Mouse (Mus musculus): Measurements from ENCODE around the gene Zfp382. TPM values are rescaled to one million over a fixed set of nuclear protein-coding genes. Genes with fewer than 3 reads are reported as not detected.

Zfp382 gene
- total RNA-seq (2023), result 10 to 100 TPM; 11.6 to 16.6 TPM

DNA sequence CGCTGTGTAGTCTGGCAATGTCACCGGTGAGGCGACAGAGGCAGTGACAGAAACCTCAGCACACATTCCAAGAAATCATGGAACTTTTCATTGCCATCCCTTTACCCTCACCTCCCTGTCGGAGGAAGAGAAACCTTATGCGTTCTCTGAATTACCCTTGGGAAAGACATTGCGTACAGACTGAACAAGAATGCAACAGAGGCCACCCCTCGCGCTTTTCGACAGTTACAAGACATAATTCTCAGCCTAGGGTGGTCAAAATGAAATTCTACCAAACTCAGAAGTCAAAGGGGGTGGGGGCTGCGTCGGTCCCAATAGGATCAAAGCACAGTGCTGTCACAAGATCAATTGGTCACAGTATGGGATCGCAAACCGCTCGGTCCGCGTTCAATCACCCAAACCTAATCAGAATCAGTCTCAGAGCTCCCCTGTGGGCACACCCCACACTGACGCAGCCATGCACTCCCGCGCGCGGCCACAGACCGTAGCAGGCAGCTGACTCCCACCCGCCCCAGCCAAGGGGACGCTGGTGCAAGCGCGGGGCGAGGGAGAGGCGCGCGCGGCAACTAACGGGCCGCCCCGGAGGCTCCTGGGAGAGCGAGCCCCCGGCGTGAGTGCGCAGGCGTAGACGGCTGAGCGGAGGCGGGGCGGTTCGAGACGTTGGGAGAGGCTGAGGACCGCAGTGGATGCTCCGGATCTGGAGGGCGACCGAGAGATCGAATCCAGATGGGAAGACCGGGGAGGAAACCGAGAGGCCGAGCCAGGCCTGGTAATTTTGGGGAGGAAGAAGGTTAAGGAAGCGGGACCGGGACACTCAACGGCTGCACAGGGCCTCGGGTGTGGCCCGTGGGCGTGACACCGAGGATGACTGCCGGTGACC, at the start of gene Zfp382:
Gene Zfp382, plus strand, starts transcription at position 635 of the 880 bp plus-strand sequence.

DNA sequence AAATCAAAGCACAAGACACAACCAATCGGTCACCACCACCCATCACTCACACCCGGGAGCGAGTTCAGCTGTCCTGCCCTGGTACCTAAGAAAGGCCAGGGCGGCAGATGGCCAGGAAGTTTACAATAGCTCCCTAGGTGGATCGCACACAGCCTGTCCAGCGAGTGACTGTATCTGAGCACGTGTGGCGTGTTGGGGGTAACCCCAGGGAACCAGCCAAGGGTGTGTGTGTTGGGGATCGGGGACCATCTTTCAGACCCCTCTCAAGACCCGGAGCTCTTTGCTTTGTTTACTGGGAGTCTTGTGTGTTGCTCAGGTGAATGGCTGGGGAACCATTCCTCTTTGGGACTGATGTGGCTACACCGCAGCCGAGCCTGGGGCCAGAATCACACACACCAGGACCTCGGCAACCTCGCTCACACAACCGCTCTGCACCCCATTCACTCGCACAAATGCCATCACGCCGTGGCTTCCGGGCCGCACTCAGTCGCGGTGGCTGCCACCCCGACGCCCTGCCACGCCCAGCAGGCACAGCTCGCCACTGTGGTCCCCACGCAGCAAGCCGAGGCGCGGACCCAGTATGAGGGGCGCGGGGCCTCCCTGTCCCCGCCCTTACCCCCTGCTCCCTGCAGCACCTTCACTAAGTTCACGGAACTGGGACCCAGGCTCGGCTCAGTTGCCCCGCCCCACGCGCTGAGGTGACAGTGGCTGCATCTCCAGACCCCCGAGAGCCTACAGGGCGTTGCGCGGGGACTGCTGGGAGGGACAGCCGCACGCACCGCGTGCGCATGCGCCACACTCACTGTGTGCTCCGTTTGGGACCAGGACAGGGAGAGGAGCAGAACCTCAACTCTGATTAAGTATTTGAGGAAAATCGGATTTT, 49.4 kb upstream of the Zfp382 start, which contains the start of gene Zfp82:
Gene Zfp82, minus strand, starts transcription at position 755 of the 883 bp plus-strand sequence.

DNA sequence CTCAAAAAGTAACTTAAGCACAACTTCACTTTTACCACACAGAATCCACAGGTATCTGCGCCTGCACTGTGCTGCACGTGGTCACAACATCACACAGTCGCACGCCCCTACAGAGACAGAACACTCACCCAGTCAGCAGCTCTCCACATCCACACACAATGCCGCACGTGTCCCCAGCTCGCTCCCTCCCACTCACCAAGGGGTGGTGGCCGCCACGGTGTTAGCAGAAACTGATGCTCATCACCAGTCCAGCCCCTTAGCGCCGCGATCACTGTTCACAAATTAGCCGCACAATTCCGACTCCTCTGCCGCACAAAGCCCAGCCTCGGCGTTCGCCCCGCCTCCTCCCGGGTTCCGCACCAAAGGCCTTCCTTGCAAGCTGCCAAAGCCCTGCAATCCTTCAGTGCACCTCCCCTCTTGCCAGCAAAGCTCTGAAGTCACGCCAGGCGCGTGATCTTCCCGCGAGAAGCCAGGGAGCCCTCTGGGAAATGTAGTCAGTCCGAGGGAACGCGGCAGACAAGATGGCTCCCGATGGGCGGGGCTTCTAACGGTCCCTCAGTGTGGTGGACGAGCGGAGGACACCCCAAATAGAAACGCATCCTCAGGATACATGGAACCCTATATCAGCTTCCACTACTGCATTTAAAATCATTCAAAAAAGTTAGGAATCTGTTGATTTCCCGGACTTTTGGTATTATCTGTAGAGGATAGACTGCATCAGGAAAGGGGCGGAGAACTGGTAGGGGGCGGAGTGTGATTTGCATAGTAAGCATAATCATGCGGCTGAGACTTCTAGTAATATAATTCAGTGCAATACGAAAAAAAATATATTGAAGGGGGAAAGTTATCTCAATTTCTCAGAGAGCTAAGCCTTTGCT, 31.4 kb upstream of the Zfp382 start, which contains the start of the genes Gm26920 and Zfp566:
Gene Gm26920, minus strand, starts transcription at position 319 of the 878 bp plus-strand sequence.
Gene Zfp566, minus strand, starts transcription at position 436 of the 878 bp plus-strand sequence.

DNA sequence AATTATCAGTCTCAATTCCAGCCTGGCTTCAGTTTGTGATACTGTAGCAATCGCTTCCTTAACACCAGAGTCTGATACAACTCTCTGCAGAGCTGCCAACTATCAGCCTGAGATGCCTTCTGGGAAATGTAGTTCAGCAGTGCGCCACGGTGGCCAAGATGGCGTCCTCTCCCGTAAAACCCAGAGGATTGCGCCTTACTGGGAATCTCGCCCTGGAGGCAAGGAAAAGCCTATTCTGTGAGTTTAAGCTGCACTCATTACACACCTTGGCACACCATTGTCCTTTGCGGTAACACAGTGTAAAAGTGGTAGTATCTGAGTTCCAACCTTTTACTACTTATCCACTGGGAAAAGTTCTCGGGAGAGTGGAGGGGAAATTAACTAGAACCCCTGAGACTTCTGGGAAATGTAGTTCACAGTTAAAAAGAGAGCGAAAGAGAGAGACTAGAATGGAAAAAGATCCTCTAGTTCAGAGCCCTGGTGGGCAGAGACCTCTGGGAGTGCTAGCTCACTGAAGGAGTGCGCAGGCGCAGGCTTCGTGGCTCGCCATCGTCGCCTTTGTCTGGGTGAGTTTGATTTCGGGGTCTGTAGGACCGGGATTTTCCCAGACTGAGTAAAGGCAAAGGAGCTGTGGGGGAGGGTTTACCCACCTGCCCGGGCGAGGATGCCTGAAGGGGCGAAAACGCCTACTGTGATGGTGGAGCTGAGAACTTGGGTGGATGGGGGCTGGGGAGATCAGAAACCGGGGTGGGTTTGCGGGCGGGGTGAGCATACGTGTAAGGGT, 26.9 kb upstream of the Zfp382 start, which contains the start of gene Zfp260:
Gene Zfp260, plus strand, starts transcription at position 132 of the 784 bp plus-strand sequence.

DNA sequence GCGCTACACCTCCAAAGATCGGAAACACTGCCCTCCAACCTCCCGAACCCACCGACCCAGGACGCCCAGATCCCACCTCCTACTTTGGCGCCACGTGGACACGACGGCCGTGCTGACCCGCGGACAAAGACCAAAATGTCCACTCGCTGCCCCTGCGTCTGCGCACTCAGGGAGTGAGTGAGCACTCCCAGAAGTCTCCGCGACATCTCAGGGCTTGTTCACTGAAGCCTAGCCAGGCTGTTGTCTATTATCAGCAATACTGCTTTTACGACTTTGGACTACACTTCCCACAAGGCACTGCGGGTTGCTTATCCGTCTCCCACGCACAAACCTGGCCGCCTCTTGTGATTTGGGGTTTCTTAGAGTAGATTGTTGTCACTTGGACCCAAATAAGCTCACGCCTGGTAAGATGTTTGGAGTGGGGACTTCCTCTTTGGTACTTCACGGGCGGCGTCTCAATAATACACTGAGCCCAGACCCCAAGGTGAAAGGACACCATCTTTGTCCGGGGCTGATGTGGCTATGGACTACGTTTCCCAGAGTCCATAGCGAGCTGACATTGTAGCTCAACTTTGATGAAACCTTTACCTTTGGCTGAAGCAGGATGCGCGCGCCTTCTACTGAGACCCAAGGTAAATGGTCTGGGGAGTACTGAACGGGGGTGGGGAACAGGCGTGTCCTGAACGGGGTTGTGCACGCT, 48.0 kb downstream of the Zfp382 start, which contains the start of gene Zfp146:
Gene Zfp146, minus strand, starts transcription at position 168 of the 700 bp plus-strand sequence.

DNA sequence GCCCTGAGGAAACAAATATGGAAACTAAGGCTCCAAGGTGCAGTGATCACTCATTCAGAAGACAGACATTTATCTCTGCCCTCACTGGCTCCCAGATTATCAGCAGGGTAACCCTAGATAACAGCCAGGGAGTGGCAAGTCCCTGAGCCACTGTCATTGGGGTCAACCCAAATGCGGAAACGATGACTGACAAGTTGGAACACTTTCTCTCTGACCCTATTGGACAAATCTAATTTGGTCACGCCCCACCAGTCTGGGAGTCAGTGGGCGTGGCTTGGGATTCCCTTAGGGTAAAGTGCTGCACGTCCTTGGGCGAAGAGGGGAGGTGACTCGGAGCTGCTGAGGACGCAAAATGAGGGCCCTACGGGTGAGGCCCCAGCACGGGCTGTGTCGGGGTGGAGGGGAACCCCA, 62.1 kb downstream of the Zfp382 start, which contains the start of gene Cox7a1:
Gene Cox7a1, plus strand, starts transcription at position 266 of the 411 bp plus-strand sequence.

Other genes starting within 250 kb of the Zfp382 start
- 10 to 100 TPM in 1 of 2 experiments, 1 to 10 TPM in 1; 8.1 to 10.1 TPM for gene Zfp27, start 215.4 kb upstream of the Zfp382 start, total RNA-seq (2023)
- gene Zfp383, start 213.7 kb upstream of the Zfp382 start, total RNA-seq (2023), result 1 to 10 TPM; 3.5 to 4.1 TPM
- 10 to 100 TPM; 12.8 to 14.0 TPM for gene Zfp74, start 167.9 kb upstream of the Zfp382 start, total RNA-seq (2023)
- gene Zfp568, start 138.0 kb upstream of the Zfp382 start, total RNA-seq (2023), result 10 to 100 TPM; 20.8 to 22.1 TPM
- 1 to 10 TPM; 5.5 to 6.3 TPM for gene Zfp14, start 70.6 kb upstream of the Zfp382 start, total RNA-seq (2023)
- 1 to 10 TPM; 5.5 to 7.1 TPM for gene Zfp82, start 49.0 kb upstream of the Zfp382 start, total RNA-seq (2023)
- gene Gm26920, start 31.5 kb upstream of the Zfp382 start, total RNA-seq (2023), result not detected
- 10 to 100 TPM in 1 of 2 experiments, 1 to 10 TPM in 1; 7.1 to 10.5 TPM for gene Zfp566, start 31.4 kb upstream of the Zfp382 start, total RNA-seq (2023)
- gene Zfp260, start 27.2 kb upstream of the Zfp382 start, total RNA-seq (2023), result 10 to 100 TPM; 50.5 to 60.3 TPM
- gene Zfp146, start 47.8 kb downstream of the Zfp382 start, total RNA-seq (2023), result 10 to 100 TPM; 53.4 to 56.2 TPM
- 1 to 10 TPM in 1 of 2 experiments, not detected in 1; 1.8 TPM for gene Cox7a1, start 62.2 kb downstream of the Zfp382 start, total RNA-seq (2023)
- 100 to 1,000 TPM; 155 to 167 TPM for gene Capns1, start 76.9 kb downstream of the Zfp382 start, total RNA-seq (2023)
- 10 to 100 TPM; 35.1 to 43.9 TPM for gene Polr2i, start 110.0 kb downstream of the Zfp382 start, total RNA-seq (2023)
- 10 to 100 TPM; 26.0 to 27.3 TPM for gene Tbcb, start 110.3 kb downstream of the Zfp382 start, total RNA-seq (2023)
- not detected for gene Ovol3, start 113.8 kb downstream of the Zfp382 start, total RNA-seq (2023)
- 1 to 10 TPM in 1 of 2 experiments, under 1 TPM in 1; 0.44 to 1.3 TPM for gene Thap8, start 158.2 kb downstream of the Zfp382 start, total RNA-seq (2023)
- gene Wdr62, start 158.5 kb downstream of the Zfp382 start, total RNA-seq (2023), result 1 to 10 TPM; 4.0 to 8.4 TPM
- under 1 TPM; 0.64 to 0.65 TPM for gene Clip3, start 169.8 kb downstream of the Zfp382 start, total RNA-seq (2023)
- gene Alkbh6, start 186.8 kb downstream of the Zfp382 start, total RNA-seq (2023), result 10 to 100 TPM; 39.8 to 42.3 TPM
- gene Syne4, start 192.9 kb downstream of the Zfp382 start, total RNA-seq (2023), result 1 to 10 TPM; 5.5 to 6.3 TPM
- gene E130208F15Rik, start 199.8 kb downstream of the Zfp382 start, total RNA-seq (2023), result 1 to 10 TPM; 6.6 to 9.5 TPM
- 10 to 100 TPM in 1 of 2 experiments, 1 to 10 TPM in 1; 8.8 to 11.4 TPM for gene Sdhaf1, start 202.0 kb downstream of the Zfp382 start, total RNA-seq (2023)
- gene Lrfn3, start 240.8 kb downstream of the Zfp382 start, total RNA-seq (2023), result not detected